Mouse (Mus musculus) lung, adult 2 months (tissue): ENCODE measurements around the gene Nfe2l1.

Source experiments
- CTCF ChIP-seq: fragments of 200-500 bp; IDR thresholded peaks from 2 replicates; pipeline ENCODE4 v1.5.1; 2011; ENCODE audit warnings: mild to moderate bottlenecking, low read length, control low read depth; ENCODE audit not compliant: insufficient read depth
- POLR2A ChIP-seq: fragments of 200-500 bp; IDR thresholded peaks from 2 replicates; pipeline ENCODE4 v1.6.1; 2011; ENCODE audit warnings: low read depth, mild to moderate bottlenecking, control low read depth, low read length, borderline replicate concordance; ENCODE audit errors: extremely low read depth

GRCm38 (mm10) chr11:96873601-96874140 is 43.9 kb upstream of the Nfe2l1 start:
- no peak for TF ChIP-seq CTCF
- TF ChIP-seq POLR2A = no peak
